Mouse (Mus musculus) layer of hippocampus, adult 2 months (tissue): ENCODE data around the gene Rab43. TPM values are rescaled to one million over a fixed set of nuclear protein-coding genes. Genes with fewer than 3 reads are reported as not detected.

Experiments used
- DNase-seq, 2 experiments: peaks; one replicate each; pipeline ENCODE4 v3.0.0; 2022; ENCODE audit warnings: low spot score in 2 of 2
- H3K27ac ChIP-seq: fragments of 200-600 bp; 2 replicates; pipeline ENCODE4 v1.8.1; 2022
- H3K4me3 ChIP-seq: fragments of 200-600 bp; 2 replicates; pipeline ENCODE4 v1.8.1; 2022; ENCODE audit warnings: mild to moderate bottlenecking
- CTCF ChIP-seq: fragments of 200-600 bp; conservative IDR thresholded peaks from 2 replicates; pipeline ENCODE4 v1.8.1; 2022; ENCODE audit warnings: antibody characterized with exemption, mild to moderate bottlenecking, moderate library complexity
- total RNA-seq, 2 experiments: library from RNA; stranded (reverse); gene quantifications; 2 replicates each; pipeline ENCODE4 v1.2.3; 2021

Rab43 gene
- total RNA-seq, 2 experiments from 2014 or later = 10.7 to 15.5 TPM

GRCm38 (mm10) chr6:87806028-87806427 lies 5.9 kb downstream of the Rab43 start:
- H3K27ac ChIP-seq = no peak overlapping the region
- DNase-seq = no peak
- peak; percentile 46 for TF ChIP-seq CTCF
- H3K4me3 ChIP-seq = no peak overlapping the region

- H3K27ac ChIP-seq = no peak overlapping the region
These were observed 6.5 kb downstream of the Rab43 start for GRCm38 (mm10) chr6:87805448-87805847.

DNA sequence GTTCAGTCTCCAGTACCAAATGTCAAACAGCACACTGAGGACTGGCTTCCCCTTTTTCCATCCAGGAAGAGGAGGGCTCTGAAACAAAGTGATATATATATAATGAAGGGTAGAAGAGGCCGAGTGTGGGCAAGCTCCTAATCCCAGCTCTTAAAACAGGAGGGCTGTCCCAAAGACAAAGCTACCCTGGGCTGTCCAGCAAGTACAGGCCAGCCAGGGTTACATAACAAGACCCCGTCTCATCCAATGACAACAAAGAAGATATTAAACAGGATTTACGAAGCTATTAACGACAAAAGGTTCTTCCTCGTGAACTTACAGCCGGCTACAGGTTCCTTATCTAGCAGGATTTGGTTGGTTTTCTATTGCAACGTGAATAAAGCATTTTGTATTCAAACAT lies 7.1 kb downstream of the Rab43 start:
- DNase-seq = no peak
- H3K27ac ChIP-seq = no peak overlapping the region
- no peak overlapping the region for H3K4me3 ChIP-seq
- TF ChIP-seq CTCF = no peak

More at GRCm38 (mm10) chr6:87805448-87805847, 6.5 kb downstream of the Rab43 start:
- no peak for TF ChIP-seq CTCF
- DNase-seq = no peak
- no peak overlapping the region for H3K4me3 ChIP-seq

DNA sequence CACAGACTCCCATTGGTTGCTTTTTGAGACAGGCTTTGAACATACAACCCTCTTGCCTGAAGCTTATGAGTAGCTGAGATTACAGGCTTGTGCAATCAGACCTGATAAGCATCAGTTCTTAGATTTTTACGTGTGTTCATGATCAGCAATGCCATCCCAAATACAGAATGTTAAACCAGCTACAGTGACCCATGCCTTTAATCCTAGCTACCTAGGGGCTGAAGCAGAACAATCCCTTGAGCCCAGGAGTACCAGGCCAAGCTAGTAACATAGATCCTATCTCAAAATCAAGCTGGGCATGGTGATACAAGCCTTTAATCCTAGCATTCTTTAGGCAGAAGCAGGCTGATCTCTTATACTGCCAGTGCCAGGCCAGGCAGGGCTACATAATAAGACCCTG lies 7.9 kb downstream of the Rab43 start:
- no peak overlapping the region for H3K4me3 ChIP-seq
- H3K27ac ChIP-seq = no peak overlapping the region
- DNase-seq = no peak
- no peak for TF ChIP-seq CTCF

DNA sequence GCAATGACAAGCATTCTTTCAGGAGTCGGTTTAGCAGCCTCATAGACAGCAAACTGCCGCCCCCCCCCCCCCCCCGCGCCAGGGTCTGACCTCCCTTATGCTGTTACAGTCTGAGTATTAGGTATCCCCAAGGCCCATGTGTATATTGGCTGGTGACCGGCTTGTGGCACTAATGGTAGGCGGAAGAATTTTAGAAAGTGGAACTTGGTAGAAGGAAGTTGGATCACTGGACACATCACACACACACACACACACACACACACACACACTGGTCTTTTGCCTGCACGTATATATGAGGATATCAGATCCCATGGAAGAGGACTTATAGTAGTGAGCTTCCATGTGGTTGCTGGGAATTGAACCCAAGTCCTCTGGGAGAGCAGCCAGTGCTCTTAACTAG lies 9.5 kb downstream of the Rab43 start:
- no peak for DNase-seq
- no peak for TF ChIP-seq CTCF
- no peak overlapping the region for H3K27ac ChIP-seq

DNA sequence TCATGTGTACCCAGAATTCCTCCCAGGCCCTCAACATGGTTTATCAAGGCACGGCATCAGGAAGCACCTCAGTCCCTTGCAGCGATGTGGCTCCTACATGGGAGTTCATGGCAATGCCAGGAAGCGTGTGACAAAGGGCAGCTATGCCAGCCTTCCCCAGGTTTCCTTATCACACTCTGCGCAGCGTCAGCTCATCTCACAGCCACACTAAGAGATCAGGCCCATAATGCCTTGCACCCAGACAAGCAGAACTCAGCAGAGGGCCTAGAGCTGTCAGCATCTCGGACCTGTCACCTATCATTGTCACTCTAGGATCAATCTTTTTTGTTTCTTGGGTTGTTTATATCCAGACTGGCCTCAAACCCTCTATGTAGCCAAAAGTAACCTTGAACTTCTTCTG lies 12.4 kb downstream of the Rab43 start:
- TF ChIP-seq CTCF = no peak
- DNase-seq = no peak
- no peak overlapping the region for H3K4me3 ChIP-seq
- no peak overlapping the region for H3K27ac ChIP-seq

More for the DNA sequence above, 9.5 kb downstream of the Rab43 start:
- no peak overlapping the region for H3K4me3 ChIP-seq

- Histone ChIP-seq H3K27ac (no peak overlapping the region), H3K4me3 (no peak overlapping the region)
- no peak for TF ChIP-seq CTCF
- DNase-seq = no peak
These were observed 14.6 kb downstream of the Rab43 start for GRCm38 (mm10) chr6:87797321-87797720.

DNA sequence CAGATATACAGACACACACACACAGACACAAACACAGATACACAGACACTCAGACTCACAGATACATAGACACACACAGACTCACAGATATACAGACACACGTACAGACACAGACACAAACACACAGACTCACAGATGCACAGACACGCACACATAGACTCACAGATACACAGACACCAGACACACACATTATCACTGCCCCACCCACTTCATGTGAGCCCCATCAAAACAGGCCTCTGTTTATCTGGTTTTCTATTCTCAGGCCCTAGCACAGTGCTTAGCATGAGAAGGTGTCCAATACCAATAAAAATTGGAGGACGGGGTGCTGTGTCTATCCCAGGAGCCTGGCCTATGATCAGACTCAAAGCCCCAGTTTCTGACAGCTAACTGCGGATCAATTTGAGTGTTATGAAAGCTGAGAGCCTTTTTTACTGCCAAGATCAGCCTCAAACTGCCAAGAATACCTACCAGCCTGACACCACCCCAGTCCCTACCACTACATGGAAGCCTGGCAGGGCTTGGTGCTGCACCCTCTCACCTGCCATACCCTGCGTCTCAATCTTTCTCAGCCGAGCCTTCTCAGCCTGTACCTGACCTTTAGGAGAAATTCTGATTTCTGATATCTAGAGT lies 15.6 kb downstream of the Rab43 start:
- Histone ChIP-seq H3K4me3 (no peak overlapping the region), H3K27ac (no peak overlapping the region)
- no peak for DNase-seq
- no peak for TF ChIP-seq CTCF

DNA sequence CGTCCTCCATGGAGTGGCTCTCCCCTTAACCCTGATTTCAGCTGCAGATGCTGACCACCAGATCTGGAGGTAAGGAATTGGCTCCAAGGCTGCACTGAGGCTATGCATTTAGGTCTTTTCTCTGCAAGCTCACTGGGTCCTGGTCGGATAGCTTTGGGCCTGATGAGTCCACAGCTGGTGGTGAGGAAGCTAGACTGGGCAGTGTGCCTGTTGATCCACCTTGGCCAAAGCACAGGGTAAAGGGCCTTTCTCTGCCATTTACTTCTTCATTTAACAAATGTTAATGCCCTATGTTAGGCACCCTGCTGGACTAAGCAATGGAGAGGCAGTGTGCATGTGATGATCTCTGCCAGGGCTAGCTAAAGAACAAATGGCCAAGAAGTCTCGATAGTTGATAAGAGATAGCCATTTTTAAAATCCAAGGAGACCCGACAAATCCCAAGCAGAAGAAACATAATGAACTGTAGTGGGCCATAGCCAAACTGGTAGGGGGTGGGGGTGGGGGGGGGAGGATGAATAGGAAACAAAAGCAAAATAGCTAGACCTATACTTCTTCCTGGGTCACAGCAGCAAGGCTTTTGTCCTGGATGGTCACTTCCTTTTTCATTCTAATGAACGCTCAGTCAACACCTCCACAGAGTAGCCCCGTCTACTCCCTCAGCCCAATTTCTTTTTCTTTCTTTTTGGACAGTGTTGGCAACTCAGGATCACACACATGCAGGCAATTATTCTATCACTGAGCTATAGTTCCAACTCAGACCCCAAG lies 16.4 kb downstream of the Rab43 start:
- Histone ChIP-seq H3K4me3 (no peak overlapping the region), H3K27ac (no peak overlapping the region)
- no peak for DNase-seq
- TF ChIP-seq CTCF = no peak

- H3K27ac ChIP-seq = no peak overlapping the region
- no peak for TF ChIP-seq CTCF
- H3K4me3 ChIP-seq = no peak overlapping the region
- no peak for DNase-seq
These were observed 18.0 kb downstream of the Rab43 start for GRCm38 (mm10) chr6:87793821-87794510.

DNA sequence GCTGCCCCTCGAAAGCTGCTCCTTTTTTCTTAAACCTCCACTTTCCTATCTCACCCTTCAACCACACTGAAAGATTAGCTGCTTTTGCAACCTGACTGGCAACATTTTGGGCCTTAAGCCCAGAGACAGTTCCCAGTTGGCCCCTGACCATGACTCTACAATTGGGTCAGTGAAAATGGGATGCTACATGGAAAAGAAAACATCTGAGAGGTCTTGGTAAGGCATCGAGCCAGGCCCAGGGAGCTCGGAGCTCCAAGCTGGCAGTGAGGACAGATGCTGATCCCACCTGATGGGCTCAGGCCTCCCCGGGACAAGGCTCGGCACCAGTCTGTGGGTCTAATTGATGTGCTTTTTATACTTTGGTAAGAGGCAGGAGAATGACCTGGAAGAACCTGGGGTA lies 20.1 kb downstream of the Rab43 start:
- no peak for TF ChIP-seq CTCF
- no peak overlapping the region for H3K27ac ChIP-seq
- DNase-seq = no peak
- H3K4me3 ChIP-seq = no peak overlapping the region

GRCm38 (mm10) chr6:87790779-87791480 lies 21.0 kb downstream of the Rab43 start:
- Histone ChIP-seq H3K4me3 (no peak overlapping the region), H3K27ac (no peak overlapping the region)
- DNase-seq = no peak
- no peak for TF ChIP-seq CTCF

DNA sequence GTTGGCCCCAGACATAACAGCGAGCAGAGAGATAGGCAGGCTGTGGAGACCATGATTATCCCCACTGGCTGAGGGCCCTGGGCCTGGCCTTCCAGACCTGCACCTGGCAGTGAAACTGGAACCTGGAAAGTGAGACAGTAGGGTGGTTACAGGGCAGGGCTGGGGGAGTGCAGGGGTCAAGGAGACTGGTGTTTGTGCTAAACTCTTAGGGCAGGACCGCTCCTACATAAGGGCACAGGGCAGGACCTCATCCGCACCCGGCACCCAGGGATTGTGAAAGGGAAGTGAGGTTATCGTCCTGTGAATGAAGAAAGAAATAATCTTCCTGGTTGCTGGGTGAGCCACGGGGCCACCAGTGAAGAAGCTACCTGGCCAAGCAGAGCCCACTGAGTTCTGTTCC lies 22.2 kb downstream of the Rab43 start:
- H3K27ac ChIP-seq = no peak overlapping the region
- DNase-seq = no peak
- no peak for TF ChIP-seq CTCF
- H3K4me3 ChIP-seq = no peak overlapping the region
